Mouse (Mus musculus) adrenal gland, postnatal 25 days (tissue): ENCODE measurements around the gene Dnajc8. TPM values are rescaled to one million over a fixed set of nuclear protein-coding genes. Genes with fewer than 3 reads are reported as not detected.
"Not testable (repeated sequence)": the region's sequence is repeated elsewhere in the genome, so short reads cannot be mapped to it uniquely, and the experiment has no call there.

ENCODE experiments used
- DNase-seq: peaks from one replicate; pipeline ENCODE4 v3.0.0; 2021; ENCODE audit warnings: mixed read lengths
- total RNA-seq: library from RNA; stranded (reverse); gene quantifications from 2 replicates; pipeline ENCODE4 v1.2.3, GENCODE M21; 2021

Gene Dnajc8
- total RNA-seq, 1 experiment from 2014 or later = 119 TPM

DNA sequence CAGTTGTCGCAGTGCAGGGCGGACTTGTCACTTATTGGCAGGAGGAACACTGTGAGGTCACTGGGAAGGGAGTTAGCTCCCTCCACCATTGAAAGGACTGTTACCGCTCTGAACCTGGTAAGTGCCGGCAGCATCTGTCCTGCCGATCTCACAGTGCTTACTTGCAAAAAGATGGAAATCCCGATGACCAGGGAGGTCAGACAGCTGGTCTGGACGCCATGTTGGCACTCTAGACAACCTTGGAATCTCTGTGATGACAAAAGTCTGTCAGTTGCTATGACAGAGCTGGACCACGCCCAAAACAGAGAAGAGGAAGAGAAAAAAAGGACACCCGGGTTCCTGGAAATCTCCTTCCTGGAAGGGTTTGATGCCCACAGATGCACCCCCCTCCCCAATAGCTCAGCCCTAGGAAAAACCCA, 32.0 kb downstream of the Dnajc8 start:
- peak; percentile 30 for DNase-seq

GRCm38 (mm10) chr4:132569115-132569514, 33.8 kb downstream of the Dnajc8 start:
- DNase-seq = no peak

DNA sequence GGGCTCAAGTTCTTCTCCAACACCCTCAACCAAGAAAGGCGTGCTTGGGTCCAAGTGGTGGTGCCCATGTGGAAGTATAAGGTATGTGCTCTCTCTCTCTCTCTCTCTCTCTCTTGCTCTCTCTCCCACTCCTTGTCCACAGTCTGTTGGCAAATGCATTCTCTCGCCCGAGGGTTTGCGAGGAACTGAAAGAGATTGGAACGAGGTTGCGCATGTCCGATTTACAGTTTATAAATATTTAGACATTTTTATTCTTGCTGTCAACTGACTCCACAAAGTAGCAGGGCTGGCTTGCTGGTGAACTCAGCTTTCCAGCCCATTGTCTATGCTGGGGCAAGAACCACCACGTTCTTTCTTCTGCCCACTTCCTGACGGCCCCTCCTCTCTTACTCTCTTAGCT, 35.8 kb downstream of the Dnajc8 start:
- no peak for DNase-seq

DNA sequence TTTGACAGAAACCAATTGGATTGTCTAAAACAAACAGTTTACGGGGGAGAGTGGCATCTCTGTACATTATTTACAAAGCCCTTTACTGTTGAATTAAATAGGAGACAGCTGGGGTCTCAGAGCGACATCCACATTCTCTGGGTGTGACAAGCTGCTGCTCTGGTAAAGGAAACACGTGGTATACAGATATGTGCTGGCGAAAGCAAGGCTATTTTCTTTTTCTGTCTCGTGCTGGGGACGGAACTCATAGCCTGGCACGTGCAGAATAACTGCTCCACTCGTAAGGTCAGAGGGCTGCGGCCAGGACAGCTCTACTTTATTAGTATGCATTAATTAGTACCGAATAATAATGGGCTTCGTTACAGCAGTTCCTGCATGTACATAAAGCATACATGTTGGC, 38.0 kb downstream of the Dnajc8 start:
- DNase-seq = no peak

DNA sequence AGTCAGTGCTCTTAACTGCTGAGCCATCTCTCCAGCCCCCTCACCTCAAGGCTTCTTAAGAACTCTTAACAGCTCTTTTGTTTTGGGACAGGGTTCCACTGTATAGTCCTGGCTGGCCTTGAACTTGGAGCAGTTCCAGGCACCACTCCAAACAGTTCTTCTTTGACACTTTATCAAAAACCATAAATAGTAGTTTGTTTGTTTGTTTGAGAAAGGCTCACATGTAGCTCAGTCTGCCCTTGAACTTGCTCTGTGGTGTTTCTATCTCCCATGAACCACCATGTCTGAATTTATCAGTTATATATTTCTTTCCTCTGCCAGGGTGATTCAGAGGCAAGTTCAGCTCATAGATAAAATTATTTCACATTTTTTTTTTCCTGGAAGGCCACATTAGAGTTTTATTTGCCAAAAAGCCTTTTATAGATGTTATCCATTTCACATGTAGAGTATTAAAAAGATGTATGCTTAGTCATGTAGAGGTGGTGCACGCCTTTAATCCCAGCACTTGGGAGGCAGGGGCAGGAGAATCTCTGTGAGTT, 39.5 kb downstream of the Dnajc8 start:
- DNase-seq = no peak

DNA sequence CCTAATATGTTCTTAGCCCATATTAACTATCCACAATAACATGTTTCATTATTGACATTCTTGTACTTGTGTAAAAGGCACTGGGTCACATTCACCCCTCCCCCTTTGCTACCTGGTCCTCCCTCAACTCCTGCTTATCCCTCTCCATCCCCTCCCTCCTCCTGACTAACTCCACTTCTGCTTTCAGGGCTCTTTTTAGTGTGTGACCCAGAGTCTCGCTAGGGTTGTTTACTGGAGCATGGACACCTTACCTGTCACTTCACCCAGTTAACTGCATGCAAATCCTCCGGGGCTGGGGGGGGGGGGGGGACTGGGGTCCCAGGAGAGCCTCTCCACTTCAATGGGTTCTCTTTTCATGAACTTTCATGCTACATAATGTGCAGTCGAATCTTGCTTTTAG, 48.4 kb downstream of the Dnajc8 start:
- DNase-seq = no peak

DNA sequence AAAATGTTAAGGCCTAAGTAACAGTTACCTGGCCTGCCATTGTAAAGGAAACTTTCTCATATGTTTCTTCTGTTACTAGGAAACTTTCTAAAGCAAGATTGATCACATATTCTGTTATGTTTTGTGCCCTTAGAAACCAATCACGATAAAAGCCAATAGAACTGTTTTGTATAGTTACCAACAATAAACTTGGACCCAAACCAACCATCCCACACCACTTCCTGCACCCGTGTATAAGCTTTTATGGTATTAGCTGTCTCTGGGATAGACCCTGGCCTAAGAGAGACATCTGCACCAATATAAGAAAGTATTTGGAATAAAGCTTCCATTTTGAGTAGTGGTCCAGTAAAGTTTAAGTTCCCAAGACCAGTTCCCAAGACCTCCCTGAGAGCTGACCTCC, 49.6 kb downstream of the Dnajc8 start:
- DNase-seq = no peak

GRCm38 (mm10) chr4:132586282-132586681, 50.9 kb downstream of the Dnajc8 start:
- DNase-seq = no peak

GRCm38 (mm10) chr4:132588512-132588911, 53.2 kb downstream of the Dnajc8 start:
- DNase-seq = no peak

DNA sequence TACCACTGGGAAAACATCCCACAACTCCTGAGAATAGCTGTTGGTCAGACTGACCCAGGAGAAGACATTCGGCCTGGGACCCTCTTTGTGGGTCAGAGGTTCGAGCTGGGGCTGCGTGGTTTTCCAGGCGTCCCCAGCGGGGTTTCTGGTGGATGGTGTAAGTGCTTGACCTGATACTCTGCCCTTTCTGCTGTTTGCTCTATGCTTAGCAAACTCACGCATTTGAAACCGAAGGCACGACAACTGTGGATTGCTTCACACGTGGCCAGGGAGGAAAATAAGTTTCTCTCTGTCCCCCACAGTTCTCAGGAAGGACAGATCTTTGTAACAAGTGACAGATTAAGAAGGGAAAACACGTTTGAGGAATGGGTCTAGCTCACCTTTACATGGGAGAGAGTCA, 55.3 kb downstream of the Dnajc8 start:
- no peak for DNase-seq

DNA sequence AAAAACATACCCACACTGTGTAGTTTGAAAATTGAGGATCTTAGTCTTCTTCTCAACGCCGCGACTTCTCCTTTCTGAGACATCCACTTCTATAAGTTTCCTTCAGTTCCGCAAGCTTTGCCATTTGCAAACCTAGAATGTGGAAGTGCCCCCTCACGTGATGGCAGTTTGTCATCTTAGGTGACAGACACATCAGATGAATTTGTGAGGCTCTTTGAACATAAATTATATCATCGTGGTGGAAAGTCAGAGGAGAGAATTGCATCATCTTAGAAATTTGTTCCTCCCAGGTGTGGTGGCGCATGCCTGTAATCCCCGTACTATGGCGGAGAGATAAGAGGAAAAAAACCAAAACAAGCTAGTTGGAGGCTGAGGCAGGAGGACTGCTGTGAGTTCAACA, 57.6 kb downstream of the Dnajc8 start:
- DNase-seq = no peak

- DNase-seq = no peak
Observed at GRCm38 (mm10) chr4:132594191-132594590, 58.8 kb downstream of the Dnajc8 start.

- DNase-seq = no peak
Observed at GRCm38 (mm10) chr4:132598861-132599260, 63.5 kb downstream of the Dnajc8 start.

DNA sequence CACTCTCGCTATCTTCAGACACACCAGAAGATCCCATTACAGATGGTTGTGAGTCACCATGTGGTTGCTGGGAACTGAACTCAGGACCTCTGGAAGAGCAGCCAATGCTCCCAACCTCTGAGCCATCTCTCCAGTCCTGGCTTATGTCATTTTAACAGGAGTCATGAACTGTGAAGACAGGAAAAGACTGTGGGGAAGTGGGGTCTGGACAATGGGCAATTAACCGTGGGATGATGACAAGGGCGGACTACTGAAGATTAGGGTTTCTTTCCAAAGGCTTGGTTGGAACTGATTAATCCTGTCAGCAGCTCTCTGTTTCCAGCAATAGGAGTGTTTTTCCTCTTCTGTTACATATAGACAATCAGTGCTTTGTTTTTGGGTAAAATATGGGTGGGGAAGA, 64.4 kb downstream of the Dnajc8 start:
- no peak for DNase-seq

GRCm38 (mm10) chr4:132600465-132600864, 65.1 kb downstream of the Dnajc8 start:
- DNase-seq = no peak

DNA sequence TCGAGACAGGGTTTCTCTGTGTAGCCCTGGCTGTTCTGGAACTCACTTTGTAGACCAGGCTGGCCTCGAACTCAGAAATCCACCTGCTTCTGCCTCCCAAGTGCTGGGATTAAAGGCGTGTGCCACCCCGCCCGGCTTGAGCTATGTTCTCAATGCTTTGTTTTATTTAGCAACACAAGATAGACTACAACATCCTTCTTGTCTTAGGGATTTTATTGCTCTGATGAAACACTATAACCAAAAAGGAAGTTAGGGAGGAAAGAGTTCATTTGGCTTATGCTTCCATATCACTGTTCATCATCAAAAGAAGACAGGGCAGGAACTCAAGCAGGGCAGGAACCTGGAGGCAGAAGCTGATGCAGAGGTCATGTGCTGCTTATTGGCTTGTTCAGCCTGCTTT, 65.9 kb downstream of the Dnajc8 start:
- DNase-seq = not testable (repeated sequence)

Other genes with a start within 250 kb of the Dnajc8 start
- gene Rab42, start 232.2 kb upstream of the Dnajc8 start, total RNA-seq = 1.8 TPM in 1 of 2 replicates, not detected in the other
- 35.6 and 37.0 TPM in 2 replicates for gene Trnau1ap, start 206.0 kb upstream of the Dnajc8 start, total RNA-seq
- gene Rcc1, start 181.9 kb upstream of the Dnajc8 start, total RNA-seq = 17.8 and 22.0 TPM in 2 replicates
- gene Phactr4, start 113.1 kb upstream of the Dnajc8 start, total RNA-seq = 60.0 and 69.8 TPM in 2 replicates
- gene Med18, start 71.6 kb upstream of the Dnajc8 start, total RNA-seq = 9.4 and 10.7 TPM in 2 replicates
- 20.6 and 24.1 TPM in 2 replicates for gene Sesn2, start 25.0 kb upstream of the Dnajc8 start, total RNA-seq
- gene Atpif1, start 1.9 kb upstream of the Dnajc8 start, total RNA-seq = 426 and 437 TPM in 2 replicates
- 0.76 and 0.97 TPM in 2 replicates for gene Ptafr, start 28.5 kb downstream of the Dnajc8 start, total RNA-seq
- 22.4 and 28.8 TPM in 2 replicates for gene Eya3, start 103.4 kb downstream of the Dnajc8 start, total RNA-seq
- gene Xkr8, start 197.0 kb downstream of the Dnajc8 start, total RNA-seq = 7.2 and 10.1 TPM in 2 replicates
- gene Smpdl3b, start 221.7 kb downstream of the Dnajc8 start, total RNA-seq = 35.5 and 35.9 TPM in 2 replicates
- gene Rpa2, start 232.8 kb downstream of the Dnajc8 start, total RNA-seq = 17.7 and 19.4 TPM in 2 replicates